Mouse (Mus musculus): ENCODE data around the gene Wbp1. TPM values are rescaled to one million over a fixed set of nuclear protein-coding genes. Genes with fewer than 3 reads are reported as not detected.

Wbp1 gene
- total and polyA plus RNA-seq, 3 experiments, result 42.4 to 72.8 TPM; not detected in 1

GRCm38 (mm10) chr6:83101688-83102556 is 19.4 kb downstream of the Wbp1 start:
- H3K79me2 ChIP-seq (ENCODE audit: control insufficient read depth, insufficient read depth, low read length, poor library complexity), result peaks cover 12% of the 10 kb centered on the region
- peak overlapping the region; percentile 76 for H3K9ac ChIP-seq (ENCODE audit: control insufficient read depth, low read depth, low read length, poor library complexity, severe bottlenecking)
- H3K27ac ChIP-seq (ENCODE audit: control insufficient read depth, low read depth, low read length), result peak overlapping the region; percentile 63
- no peaks in the 10 kb centered on the region for H3K27me3 ChIP-seq (ENCODE audit: control insufficient read depth in 1 of 2, insufficient read depth in 2 of 2, low read length in 2 of 2)
- H3K9me3 ChIP-seq (replicated peaks; ENCODE audit: insufficient read depth, low read length), result no peaks in the 10 kb centered on the region
- peaks cover 0 to 7% of the 10 kb centered on the region in 2 experiments; a peak in 3 of 4 replicates for H3K4me1 ChIP-seq (ENCODE audit: control insufficient read depth in 1 of 2, insufficient read depth in 2 of 2, low read length in 2 of 2)
- peak in 2 of 3 experiments; percentile 26 to 49; a peak in 5 of 6 replicates for TF ChIP-seq CTCF (IDR thresholded peaks at IDR 0.05 in 2 of 3, conservative IDR thresholded peaks at IDR 0.05 in 1 of 3; ENCODE audit: control insufficient read depth in 1 of 3, insufficient read depth in 1 of 3, low read depth in 2 of 3, low read length in 3 of 3, poor library complexity in 1 of 3, severe bottlenecking in 1 of 3)
- TF ChIP-seq ETS1 (IDR thresholded peaks at IDR 0.05; ENCODE audit: low read depth, low read length), result no peak
- no peak for TF ChIP-seq ELF1 (IDR thresholded peaks at IDR 0.05; ENCODE audit: low read depth, low read length)
- TF ChIP-seq ZMIZ1 (IDR thresholded peaks at IDR 0.05; ENCODE audit: low read depth, low read length), result no peak
- TF ChIP-seq MXI1 (IDR thresholded peaks at IDR 0.05; ENCODE audit: low read depth, low read length), result 0 out of 2 replicates have a peak, but pooled peaks have one; percentile 3
- no peak for TF ChIP-seq MYC (IDR thresholded peaks at IDR 0.05; ENCODE audit: low read depth, low read length)
- no peak; the same call in 1 of the 2 replicates for TF ChIP-seq POLR2AphosphoS2 (IDR thresholded peaks at IDR 0.05; ENCODE audit: low read length)
- no peak for TF ChIP-seq BHLHE40 (IDR thresholded peaks at IDR 0.05; ENCODE audit: borderline replicate concordance, low read depth, low read length)
- no peak for TF ChIP-seq JUND (IDR thresholded peaks at IDR 0.05; ENCODE audit: low read depth, low read length)
- no peak for TF ChIP-seq E2F4 (IDR thresholded peaks at IDR 0.05; ENCODE audit: borderline replicate concordance, low read depth, low read length)
- no peak for TF ChIP-seq TCF12 (IDR thresholded peaks at IDR 0.05; ENCODE audit: low read depth, low read length)
- TF ChIP-seq USF1 (IDR thresholded peaks at IDR 0.05; ENCODE audit: low read depth, low read length), result no peak
- TF ChIP-seq MEF2A (IDR thresholded peaks at IDR 0.05; ENCODE audit: extremely low read depth, insufficient replicate concordance, low read depth, low read length, poor library complexity, severe bottlenecking), result no peak
- peak in 1 of 2 experiments; percentile 19; a peak in 2 of 4 replicates for TF ChIP-seq POLR2A (IDR thresholded peaks at IDR 0.05; ENCODE audit: control insufficient read depth in 1 of 2, insufficient read depth in 1 of 2, low read depth in 1 of 2, low read length in 2 of 2, poor library complexity in 1 of 2)
- TF ChIP-seq HCFC1 (IDR thresholded peaks at IDR 0.05; ENCODE audit: low read depth, low read length), result 0 out of 2 replicates have a peak, but pooled peaks have one; percentile 25
- TF ChIP-seq UBTF (IDR thresholded peaks at IDR 0.05; ENCODE audit: borderline replicate concordance, insufficient read depth, low read depth, low read length), result peak; percentile 23; the same call in 1 of the 2 replicates
- 0 out of 2 replicates have a peak, but pooled peaks have one; percentile 15 for TF ChIP-seq SMC3 (IDR thresholded peaks at IDR 0.05; ENCODE audit: low read depth, low read length)
- TF ChIP-seq ZNF384 (IDR thresholded peaks at IDR 0.05; ENCODE audit: low read depth, low read length), result no peak
- no peak for TF ChIP-seq MAX (IDR thresholded peaks at IDR 0.05; ENCODE audit: low read length)
- no peak for TF ChIP-seq RCOR1 (IDR thresholded peaks at IDR 0.05; ENCODE audit: low read depth, low read length)
- TF ChIP-seq EP300 (IDR thresholded peaks at IDR 0.05; ENCODE audit: low read depth in 1 of 2, low read length in 2 of 2), result no peak
- TF ChIP-seq NELFE (IDR thresholded peaks at IDR 0.05; ENCODE audit: low read depth, low read length), result no peak
- TF ChIP-seq ZKSCAN1 (IDR thresholded peaks at IDR 0.05; ENCODE audit: low read depth, low read length), result no peak
- TF ChIP-seq USF2 (IDR thresholded peaks at IDR 0.05; ENCODE audit: borderline replicate concordance in 1 of 2, insufficient read depth in 1 of 2, low read depth in 1 of 2, low read length in 2 of 2), result no peak
- peak overlapping the region; percentile 66 for H3K4me3 ChIP-seq (ENCODE audit: control insufficient read depth in 1 of 2, insufficient read depth in 1 of 2, low read depth in 2 of 2, low read length in 2 of 2)
- peaks cover 1 to 8% of the 10 kb centered on the region in 2 experiments; a peak in 3 of 4 replicates for H3K36me3 ChIP-seq (ENCODE audit: control insufficient read depth in 1 of 2, insufficient read depth in 2 of 2, low read length in 2 of 2)
- peak; percentile 77 for DNase-seq (ENCODE audit: low read depth, low spot score)

Data from MEL (cell line).